In the genomic region with DNA sequence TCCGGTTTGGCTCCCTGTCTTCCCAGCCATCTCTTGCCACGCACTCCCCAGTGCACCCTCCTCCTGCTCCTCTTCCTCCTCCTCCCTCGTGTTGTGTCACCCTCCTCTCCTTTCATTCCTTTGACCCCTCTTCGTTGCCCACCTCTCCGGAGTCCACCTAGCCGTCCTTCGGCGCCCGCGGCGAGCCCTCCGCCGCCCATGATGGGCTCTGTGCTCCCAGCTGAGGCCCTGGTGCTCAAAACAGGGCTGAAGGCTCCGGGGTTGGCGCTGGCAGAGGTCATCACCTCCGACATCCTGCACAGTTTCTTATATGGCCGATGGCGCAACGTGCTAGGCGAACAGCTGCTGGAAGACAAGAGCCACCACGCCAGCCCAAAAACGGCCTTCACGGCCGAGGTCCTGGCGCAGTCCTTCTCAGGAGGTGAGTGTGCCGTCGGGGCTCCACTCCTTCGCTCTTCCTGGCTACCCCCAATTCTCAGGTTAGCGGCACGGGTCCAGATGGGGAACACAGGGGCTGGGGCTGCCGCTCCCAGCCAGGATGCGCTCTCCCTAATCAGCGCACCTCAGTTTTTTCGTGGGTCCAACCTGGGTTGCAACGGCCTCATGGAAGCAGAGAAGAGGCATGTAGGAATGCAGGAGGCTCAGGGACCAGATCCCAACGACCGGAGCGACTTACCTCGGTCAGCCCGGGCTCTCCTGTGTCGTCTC, we compare ENCODE assay signal across 11 mouse cellular contexts. TPM values are rescaled to one million over a fixed set of nuclear protein-coding genes. Genes with fewer than 3 reads are reported as not detected.
A peak's percentile ranks its signal among the peaks of the same experiment; 100 is the strongest.
DNase-seq lines count a peak whose midpoint lies in the region; ATAC-seq and TF ChIP-seq lines count a peak whose summit lies in the region.
"Had no signal": no experiment of that assay in that cellular context is flagged by ENCODE, and none has a peak within 500 bp of the region (broad histone marks: within the 10 kb centered on the region; RNA-seq: fewer than 3 reads in every experiment).

A gene (plus strand): TSS at position 137 of the 708 bp plus-strand sequence.

- H3K4me1 ChIP-seq in lung, embryonic 16.5 days (replicated peaks; ENCODE audit: control insufficient read depth, insufficient read depth, low read length) = peaks cover 16% of the 10 kb centered on the region
- H3K4me1 ChIP-seq in embryonic facial prominence, embryonic 15.5 days = peaks cover 60% of the 10 kb centered on the region
- H3K4me1 ChIP-seq in hindbrain, postnatal 0 days (ENCODE audit: insufficient read depth, low read length) = peaks cover 9% of the 10 kb centered on the region
- H3K4me1 ChIP-seq in neural tube, embryonic 15.5 days = peaks cover 62% of the 10 kb centered on the region

- H3K4me3 ChIP-seq in lung, embryonic 16.5 days (ENCODE audit: low read length) = peak within 1 kb of the TSS; percentile 6; the same call in 1 of the 2 replicates
- peak within 1 kb of the TSS; percentile 26 for H3K4me3 ChIP-seq in embryonic facial prominence, embryonic 15.5 days (replicated peaks)
- no peak within 1 kb of the TSS for H3K4me3 ChIP-seq in hindbrain, postnatal 0 days (ENCODE audit: low read length)
- H3K4me3 ChIP-seq in neural tube, embryonic 15.5 days (replicated peaks) = peak within 1 kb of the TSS; percentile 26

- H3K4me2 ChIP-seq in lung, embryonic 16.5 days (ENCODE audit: low read depth, low read length) = no peak within 1 kb of the TSS
- peak within 1 kb of the TSS; percentile 34 for H3K4me2 ChIP-seq in embryonic facial prominence, embryonic 15.5 days (replicated peaks)
- peak within 1 kb of the TSS; percentile 44 for H3K4me2 ChIP-seq in hindbrain, postnatal 0 days (ENCODE audit: low read depth, low read length)
- peak within 1 kb of the TSS; percentile 38 for H3K4me2 ChIP-seq in neural tube, embryonic 15.5 days
- H3K4me2 ChIP-seq: liver, embryonic 11.5 days had no signal

- H3K36me3 ChIP-seq in lung, embryonic 16.5 days (ENCODE audit: control insufficient read depth, insufficient read depth, low read length) = no peaks in the 10 kb centered on the region
- no peaks in the 10 kb centered on the region for H3K36me3 ChIP-seq in embryonic facial prominence, embryonic 15.5 days
- no peaks in the 10 kb centered on the region for H3K36me3 ChIP-seq in hindbrain, postnatal 0 days (ENCODE audit: insufficient read depth, low read length)
- no peaks in the 10 kb centered on the region for H3K36me3 ChIP-seq in neural tube, embryonic 15.5 days

- no peak within 1 kb of the TSS for H3K27ac ChIP-seq in lung, embryonic 16.5 days (ENCODE audit: low read length)
- no peak within 1 kb of the TSS for H3K27ac ChIP-seq in embryonic facial prominence, embryonic 15.5 days (replicated peaks)
- H3K27ac ChIP-seq in hindbrain, postnatal 0 days = no peak within 1 kb of the TSS
- H3K27ac ChIP-seq in neural tube, embryonic 15.5 days (replicated peaks) = no peak within 1 kb of the TSS

- H3K9me3 ChIP-seq in lung, embryonic 16.5 days (ENCODE audit: control insufficient read depth, low read length) = no peaks in the 10 kb centered on the region
- H3K9me3 ChIP-seq in embryonic facial prominence, embryonic 15.5 days (replicated peaks) = no peaks in the 10 kb centered on the region
- no peaks in the 10 kb centered on the region for H3K9me3 ChIP-seq in hindbrain, postnatal 0 days (ENCODE audit: low read length)
- no peaks in the 10 kb centered on the region for H3K9me3 ChIP-seq in neural tube, embryonic 15.5 days (replicated peaks)

- TF ChIP-seq CTCF in hindbrain, postnatal 0 days (IDR thresholded peaks at IDR 0.05; ENCODE audit: low read depth) = no peak

- no peak within 1 kb of the TSS for H3K9ac ChIP-seq in lung, embryonic 16.5 days (ENCODE audit: low read length)
- no peak within 1 kb of the TSS for H3K9ac ChIP-seq in embryonic facial prominence, embryonic 15.5 days
- H3K9ac ChIP-seq in hindbrain, postnatal 0 days (replicated peaks; ENCODE audit: low read length) = no peak within 1 kb of the TSS
- no peak within 1 kb of the TSS for H3K9ac ChIP-seq in neural tube, embryonic 15.5 days (replicated peaks)

- 3% methylated on average over 41 of the region's 41 CpGs for WGBS in lung, embryonic 16.5 days
- WGBS in embryonic facial prominence, embryonic 15.5 days = 2% methylated on average over 41 of the region's 41 CpGs
- 1% methylated on average over 41 of the region's 41 CpGs for WGBS in hindbrain, postnatal 0 days
- WGBS in neural tube, embryonic 15.5 days = 1% methylated on average over 41 of the region's 41 CpGs

- H3K27me3 ChIP-seq in lung, embryonic 16.5 days (ENCODE audit: control insufficient read depth, insufficient read depth, low read depth, low read length) = peaks cover 95% of the 10 kb centered on the region
- peaks cover 100% of the 10 kb centered on the region for H3K27me3 ChIP-seq in embryonic facial prominence, embryonic 15.5 days
- peaks cover 80% of the 10 kb centered on the region for H3K27me3 ChIP-seq in hindbrain, postnatal 0 days (ENCODE audit: insufficient read depth, low read length)
- peaks cover 95% of the 10 kb centered on the region for H3K27me3 ChIP-seq in neural tube, embryonic 15.5 days (replicated peaks)

- ATAC-seq in lung, embryonic 16.5 days (ENCODE audit: low read depth) = no peak
- no peak for ATAC-seq in embryonic facial prominence, embryonic 15.5 days (ENCODE audit: insufficient number of reproducible peaks, low FRiP score, low TSS enrichment, low read depth)
- ATAC-seq in hindbrain, postnatal 0 days = no peak
- no peak for ATAC-seq in neural tube, embryonic 15.5 days (ENCODE audit: low FRiP score)

- DNase-seq in lung, postnatal 25 days (ENCODE audit: low spot score) = no peak
- no peak for DNase-seq in hindbrain, postnatal 0 days (ENCODE audit: low spot score)
- no peak for DNase-seq in right cerebral cortex, postnatal 25 days
- no peak for DNase-seq in layer of hippocampus, adult 9-11 months
- no peak for DNase-seq in adrenal gland, adult 2 months
- DNase-seq: cerebellum, adult 11 months had no signal

RNA-seq across cellular contexts. Expression of the gene that starts here (rescaled TPM):
- not detected in 2 replicates for polyA plus RNA-seq in lung, embryonic 16.5 days (2015; fragmentation: Nextera tagmentation; extraction: Ambion mirVana)
- 0.08 and 0.19 TPM in 2 replicates for polyA plus RNA-seq in embryonic facial prominence, embryonic 15.5 days (2015; fragmentation: Nextera tagmentation; extraction: Ambion mirVana)
- total RNA-seq in hindbrain, postnatal 0 days (2014; rRNA removed) = not detected in 2 replicates
- polyA plus RNA-seq in hindbrain, postnatal 0 days (2015; fragmentation: Nextera tagmentation; extraction: Ambion mirVana) = 0.16 and 0.24 TPM in 2 replicates
- polyA plus RNA-seq in neural tube, embryonic 15.5 days (2015; fragmentation: Nextera tagmentation; extraction: Ambion mirVana) = 5.3 and 7.8 TPM in 2 replicates
- not detected for total RNA-seq in adrenal gland, adult 2 months (2021)
- 0.09 TPM in 1 of 2 replicates, not detected in the other for polyA plus RNA-seq in adrenal gland, adult 2 months (2012; rRNA removed)
- total RNA-seq: gastrocnemius, adult 8-10 months had no signal
